Mouse (Mus musculus): ENCODE data around the gene Rap1gap.

The Rap1gap gene

GRCm38 (mm10) chr4:137697156-137697885 is 32.8 kb downstream of the Rap1gap start:
- DNase-seq = no peak

GRCm38 (mm10) chr4:137698076-137698985 is 33.8 kb downstream of the Rap1gap start:
- no peak for DNase-seq

GRCm38 (mm10) chr4:137699264-137700211 is 35.0 kb downstream of the Rap1gap start:
- no peak for DNase-seq

DNA sequence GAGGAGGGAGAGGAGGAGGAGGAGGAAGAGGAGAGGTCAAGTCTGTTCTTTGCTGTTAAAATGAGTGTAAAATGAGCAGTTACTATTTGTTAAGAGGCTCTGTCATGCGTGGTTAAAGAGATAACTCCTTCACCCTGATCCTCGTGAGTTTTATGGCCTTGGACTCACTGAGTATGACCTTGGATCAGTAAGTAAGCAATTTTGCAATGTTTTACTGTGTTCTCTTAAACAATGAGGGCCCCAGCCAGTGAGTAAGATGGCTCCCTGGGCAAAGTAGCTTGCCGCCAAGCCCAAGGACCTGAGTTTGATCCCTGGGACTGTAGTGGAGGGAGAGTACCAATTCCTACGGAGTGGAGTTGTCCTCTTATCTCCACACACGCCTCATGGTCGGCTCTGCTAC is 36.4 kb downstream of the Rap1gap start:
- DNase-seq = no peak

- no peak for DNase-seq
Observed at GRCm38 (mm10) chr4:137703077-137703476, 38.6 kb downstream of the Rap1gap start.

GRCm38 (mm10) chr4:137704561-137704960 is 40.0 kb downstream of the Rap1gap start:
- no peak for DNase-seq

GRCm38 (mm10) chr4:137705379-137705778 is 40.9 kb downstream of the Rap1gap start:
- DNase-seq = no peak

DNA sequence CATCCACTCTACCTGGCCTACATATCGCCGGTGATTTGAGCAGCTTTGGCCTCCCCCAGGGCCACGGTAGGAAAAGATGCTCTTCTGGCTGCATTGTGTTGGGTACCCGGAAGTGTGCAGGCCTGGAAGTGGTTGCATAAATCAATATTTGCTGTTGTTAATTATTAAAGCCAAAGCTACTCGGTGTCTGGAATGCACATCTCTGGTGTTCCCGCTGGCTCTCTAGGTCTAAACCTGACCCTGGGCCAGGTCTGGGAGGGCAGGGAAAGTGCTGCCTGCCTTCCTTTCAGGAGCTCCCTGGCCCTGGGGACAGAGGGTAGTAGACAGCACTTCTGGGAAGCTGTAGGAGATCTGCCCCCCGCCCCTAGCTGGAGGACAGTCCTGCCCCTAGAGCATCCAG is 42.0 kb downstream of the Rap1gap start:
- DNase-seq = no peak

DNA sequence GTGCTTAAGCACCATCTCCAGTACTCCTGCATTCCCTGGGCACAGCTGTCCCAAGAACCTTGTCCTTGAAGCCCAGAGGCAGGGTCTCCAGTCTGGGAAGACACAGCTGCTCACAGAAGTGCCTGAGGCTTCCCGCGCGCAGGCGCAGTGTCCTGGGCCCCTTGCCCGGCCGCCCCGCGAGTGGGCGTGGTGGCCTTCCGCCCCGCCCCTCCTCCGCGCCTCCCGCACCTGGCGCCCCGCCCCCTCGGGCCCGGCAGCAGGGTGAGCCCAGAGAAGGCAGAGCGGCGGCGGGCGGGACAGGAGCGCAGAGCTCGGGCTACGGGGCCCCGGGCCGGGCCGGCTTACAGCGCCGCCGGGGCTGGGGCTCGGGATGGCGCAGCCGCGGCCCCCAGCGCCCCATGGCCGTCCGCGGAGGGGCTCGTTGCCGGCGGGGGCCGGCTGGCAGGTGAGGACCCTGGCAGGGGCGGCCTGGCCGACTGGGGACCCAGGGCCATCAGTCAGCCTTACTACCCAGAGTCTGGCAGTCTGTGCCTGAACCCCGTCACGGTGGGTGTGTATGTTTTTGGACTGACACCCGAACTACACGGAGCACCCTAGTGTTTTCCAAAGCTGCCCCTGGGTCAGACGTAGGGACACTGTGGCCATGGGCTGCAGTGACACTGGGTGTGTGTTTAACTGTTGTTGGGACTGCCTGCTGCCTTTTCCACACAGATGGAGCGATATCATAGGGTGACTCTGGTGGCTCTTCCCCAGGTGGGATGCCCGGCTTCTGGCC is 42.9 kb downstream of the Rap1gap start:
- DNase-seq = peak; percentile 96

GRCm38 (mm10) chr4:137712963-137713362 is 48.4 kb downstream of the Rap1gap start:
- no peak for DNase-seq

- DNase-seq = no peak
Observed at GRCm38 (mm10) chr4:137714020-137714624, 49.6 kb downstream of the Rap1gap start.

- no peak for DNase-seq
Observed at GRCm38 (mm10) chr4:137717005-137717404, 52.5 kb downstream of the Rap1gap start.

- no peak for DNase-seq
Observed at GRCm38 (mm10) chr4:137717671-137718070, 53.1 kb downstream of the Rap1gap start.

DNA sequence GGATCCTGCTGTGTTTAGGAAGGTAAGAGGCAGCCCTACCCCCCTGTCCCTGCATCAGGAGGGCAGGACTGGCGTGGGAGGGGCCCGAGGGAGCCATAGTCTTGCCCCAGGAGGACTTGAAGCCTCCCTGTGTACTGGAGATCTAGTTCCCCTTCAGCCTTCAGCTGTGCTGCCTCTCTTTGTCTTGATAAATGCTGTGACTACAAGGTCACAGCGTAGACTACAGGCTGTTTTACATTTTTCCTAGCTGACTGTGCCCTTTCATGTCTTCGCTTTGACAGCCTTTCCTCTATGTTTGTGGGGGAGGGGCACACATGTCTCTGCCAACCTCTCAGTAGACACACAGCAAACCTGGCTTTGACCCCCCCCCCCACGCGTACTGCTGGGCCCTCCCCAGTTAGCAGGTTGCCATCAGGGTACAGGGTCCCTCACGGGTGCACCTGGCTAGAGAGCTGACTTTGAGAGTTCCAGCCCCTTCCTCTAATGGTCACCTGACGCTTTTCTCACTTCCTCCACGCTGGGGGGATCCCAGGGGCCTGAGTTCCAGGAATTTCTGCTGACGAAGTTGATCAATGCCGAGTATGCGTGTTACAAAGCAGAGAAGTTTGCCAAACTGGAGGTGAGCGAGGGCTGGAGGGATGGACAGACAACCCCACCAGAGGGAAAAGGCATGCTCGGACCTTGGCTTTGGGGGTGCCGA is 55.0 kb downstream of the Rap1gap start:
- peak; percentile 66 for DNase-seq

- no peak for DNase-seq
Observed at GRCm38 (mm10) chr4:137721563-137721962, 57.0 kb downstream of the Rap1gap start.

GRCm38 (mm10) chr4:137722230-137722629 is 57.7 kb downstream of the Rap1gap start:
- no peak for DNase-seq

GRCm38 (mm10) chr4:137722692-137723427 is 58.3 kb downstream of the Rap1gap start:
- peak; percentile 86 for DNase-seq

- no peak for DNase-seq
Observed at GRCm38 (mm10) chr4:137723527-137723926, 59.0 kb downstream of the Rap1gap start.

DNA sequence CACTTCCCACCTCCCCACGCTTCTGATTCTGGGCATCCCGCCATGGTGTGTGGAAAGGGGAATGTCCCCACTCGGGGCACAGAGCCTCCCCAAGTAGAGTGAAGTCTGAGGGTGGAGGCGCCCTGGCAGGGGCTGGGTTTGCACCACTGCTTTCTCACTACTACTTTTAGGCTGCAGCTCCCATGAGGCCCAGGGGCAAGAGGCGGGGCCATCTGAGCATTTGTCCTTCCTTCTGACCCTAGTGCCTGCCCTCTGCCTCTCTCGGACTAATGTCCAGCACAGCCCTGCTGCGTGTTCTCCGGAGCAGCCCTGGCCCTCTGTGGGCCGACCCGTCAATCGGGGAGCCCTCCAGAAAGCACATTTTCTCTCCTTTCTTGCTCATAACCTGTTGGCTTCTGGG is 59.7 kb downstream of the Rap1gap start:
- no peak for DNase-seq

- no peak for DNase-seq
Observed at GRCm38 (mm10) chr4:137724766-137725165, 60.2 kb downstream of the Rap1gap start.
